Mouse (Mus musculus): ENCODE measurements around the gene Ccdc113. TPM values are rescaled to one million over a fixed set of nuclear protein-coding genes. Genes with fewer than 3 reads are reported as not detected.
"Not testable (repeated sequence)": the region's sequence is repeated elsewhere in the genome, so short reads cannot be mapped to it uniquely, and the experiment has no call there.

Gene Ccdc113
- total RNA-seq, 2 experiments from 2014 or later = 0.73 to 1.4 TPM

GRCm38 (mm10) chr8:95593439-95594393, 59.8 kb downstream of the Ccdc113 start:
- no peak for DNase-seq (ENCODE audit: extremely low spot score in 1 of 2, low spot score in 2 of 2)
- intact Hi-C loops (cut with DNase I) = no loop called here

DNA sequence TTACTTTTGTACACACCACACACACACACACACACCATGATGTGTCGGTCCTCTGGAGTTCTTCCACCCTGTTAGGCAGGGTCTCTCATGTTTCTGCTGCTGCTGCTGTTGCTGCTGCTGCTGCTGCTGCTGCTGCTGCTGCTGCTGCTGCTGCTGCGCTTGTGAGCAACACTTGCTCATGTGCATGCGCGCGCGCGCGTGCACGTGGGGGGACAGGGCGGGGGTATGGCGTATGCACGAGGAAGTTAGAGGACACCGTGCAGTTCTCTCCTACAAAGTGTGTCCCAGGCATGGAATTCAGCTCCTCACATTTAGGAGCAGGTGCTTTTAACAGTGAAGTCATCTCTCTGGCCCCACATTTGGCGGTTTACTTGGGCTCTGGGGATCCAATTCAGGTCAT, 61.2 kb downstream of the Ccdc113 start:
- intact Hi-C loops (cut with DNase I) = loop anchor here (5.0 kb wide), 1 partner anchor 108 kb away; no protein-coding TSS in a partner anchor
- DNase-seq (ENCODE audit: extremely low spot score in 1 of 2, low spot score in 2 of 2) = no peak

- intact Hi-C loops (cut with DNase I) = loop anchor here (5.0 kb wide), 1 partner anchor 110 kb away; no protein-coding TSS in a partner anchor
- DNase-seq (ENCODE audit: extremely low spot score in 1 of 2, low spot score in 2 of 2) = no peak
Measured at GRCm38 (mm10) chr8:95596841-95597241, 63.0 kb downstream of the Ccdc113 start.

DNA sequence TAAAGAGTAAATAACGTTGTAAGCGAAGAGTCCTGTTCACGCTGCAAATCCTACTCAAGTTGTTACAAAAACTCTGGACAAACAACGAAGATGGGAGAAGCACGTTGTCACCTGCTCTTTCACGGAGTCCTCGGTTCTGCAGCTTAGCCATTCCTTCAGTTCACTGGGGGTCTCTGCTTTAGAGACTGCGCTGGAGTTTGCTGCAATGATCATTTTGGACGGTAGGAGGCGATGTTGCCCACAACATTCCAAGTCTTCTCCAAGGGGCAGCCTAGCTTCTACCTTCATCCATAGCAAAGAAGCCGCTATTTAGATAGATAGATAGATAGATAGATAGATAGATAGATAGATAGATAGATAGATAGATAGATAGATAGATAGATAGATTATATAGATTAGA, 66.0 kb downstream of the Ccdc113 start:
- peak; percentile 62 to 71 for DNase-seq (ENCODE audit: extremely low spot score in 1 of 2, low spot score in 2 of 2)
- intact Hi-C loops (cut with DNase I) = loop anchor here (2.0 to 10.0 kb wide), 3 partner anchors 97 to 235 kb away; no protein-coding TSS in a partner anchor

DNA sequence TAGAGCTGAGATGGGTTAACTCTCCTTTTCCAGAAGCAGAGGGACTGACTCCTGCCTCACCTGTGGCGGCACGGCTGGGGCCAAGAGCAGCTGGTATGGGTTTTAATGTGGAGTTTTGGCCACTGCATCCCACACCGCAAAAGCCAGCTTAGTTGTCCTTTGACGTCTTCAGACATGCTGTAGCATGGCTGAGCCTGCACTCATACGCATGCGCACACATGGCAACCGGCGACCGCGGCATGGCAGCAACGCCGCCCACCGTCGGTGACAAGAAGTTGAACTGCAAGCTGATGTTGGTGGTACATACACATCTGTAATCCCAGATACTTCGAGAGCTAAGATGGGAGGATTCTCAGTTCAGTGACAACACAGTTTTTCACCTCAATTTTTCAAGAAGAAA, 67.4 kb downstream of the Ccdc113 start:
- intact Hi-C loops (cut with DNase I) = loop anchor here (2.0 to 10.0 kb wide), 2 partner anchors 95 to 233 kb away; no protein-coding TSS in a partner anchor

DNA sequence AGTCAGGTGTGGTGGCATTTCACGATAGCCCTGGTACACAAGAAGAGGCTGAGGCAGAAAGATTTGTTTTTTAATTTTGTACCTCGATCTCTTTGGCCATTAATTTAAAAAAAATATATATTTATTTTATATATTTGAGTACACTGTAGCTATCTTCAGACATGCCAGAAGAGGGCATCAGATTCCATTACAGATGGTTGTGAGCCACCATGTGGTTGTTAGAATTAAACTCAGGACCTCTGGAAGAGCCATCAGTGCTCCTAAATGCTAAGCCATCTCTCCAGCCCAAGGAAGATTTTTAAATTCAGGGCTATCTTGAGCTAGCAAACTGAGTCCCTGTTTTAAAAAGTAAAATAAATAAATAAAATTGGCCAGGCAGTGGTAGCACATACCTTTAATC, 68.3 kb downstream of the Ccdc113 start:
- intact Hi-C loops (cut with DNase I) = loop anchor here (10.0 kb wide), 1 partner anchor 233 kb away; no protein-coding TSS in a partner anchor

More for the DNA sequence above, 67.4 kb downstream of the Ccdc113 start:
- no peak for DNase-seq (ENCODE audit: extremely low spot score in 1 of 2, low spot score in 2 of 2)

DNA sequence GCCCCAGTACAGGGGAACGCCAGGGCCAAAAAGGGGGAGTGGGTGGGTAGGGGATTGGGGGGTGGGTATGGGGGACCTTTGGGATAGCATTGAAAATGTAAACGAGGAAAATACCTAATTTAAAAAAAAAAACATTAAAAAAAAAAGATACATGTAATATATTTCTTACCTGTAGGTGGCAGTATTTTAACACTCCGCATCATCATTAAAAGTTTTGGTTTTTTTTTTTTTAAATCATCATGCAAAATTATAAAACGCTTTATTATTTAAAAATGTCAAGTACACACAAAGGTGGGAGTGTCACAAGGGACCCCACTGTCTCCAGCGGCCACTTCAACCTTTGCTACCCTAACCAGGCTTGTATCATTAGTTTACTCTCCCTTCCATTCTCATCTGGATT, 72.6 kb downstream of the Ccdc113 start:
- intact Hi-C loops (cut with DNase I) = loop anchor here (10.0 kb wide), 1 partner anchor 228 kb away; no protein-coding TSS in a partner anchor
- DNase-seq (ENCODE audit: extremely low spot score in 1 of 2, low spot score in 2 of 2) = not testable (repeated sequence)

More for the DNA sequence above, 68.3 kb downstream of the Ccdc113 start:
- DNase-seq (ENCODE audit: extremely low spot score in 1 of 2, low spot score in 2 of 2) = no peak

- DNase-seq (ENCODE audit: extremely low spot score in 1 of 2, low spot score in 2 of 2) = no peak
- intact Hi-C loops (cut with DNase I) = loop anchor here (10.0 kb wide), 1 partner anchor 228 kb away; no protein-coding TSS in a partner anchor
Measured at GRCm38 (mm10) chr8:95607210-95607609, 73.3 kb downstream of the Ccdc113 start.

Other genes starting within 250 kb of the Ccdc113 start
- gene Cngb1, start 227.5 kb upstream of the Ccdc113 start, total RNA-seq (2021) = under 1 TPM; 0.58 to 0.71 TPM
- gene Tepp, start 223.5 kb upstream of the Ccdc113 start, total RNA-seq (2021) = 1 to 10 TPM; 1.7 to 2.3 TPM
- 10 to 100 TPM; 17.0 to 18.0 TPM for gene Zfp319, start 202.1 kb upstream of the Ccdc113 start, total RNA-seq (2021)
- gene Usb1, start 201.8 kb upstream of the Ccdc113 start, total RNA-seq (2021) = 10 to 100 TPM; 19.0 to 19.4 TPM
- gene Mmp15, start 181.8 kb upstream of the Ccdc113 start, total RNA-seq (2021) = 10 to 100 TPM; 29.5 to 31.9 TPM
- gene Cfap20, start 99.2 kb upstream of the Ccdc113 start, total RNA-seq (2021) = 10 to 100 TPM; 69.4 to 72.6 TPM
- gene Csnk2a2, start 44.0 kb upstream of the Ccdc113 start, total RNA-seq (2021) = 100 to 1,000 TPM in 1 of 2 experiments, 10 to 100 TPM in 1; 93.5 to 101 TPM
- gene Prss54, start 42.3 kb downstream of the Ccdc113 start, total RNA-seq (2021) = not detected
- 1 to 10 TPM; 1.3 TPM for gene Gins3, start 99.4 kb downstream of the Ccdc113 start, total RNA-seq (2021)
- 1,000 to 10,000 TPM; 1,340 to 1,419 TPM for gene Ndrg4, start 142.9 kb downstream of the Ccdc113 start, total RNA-seq (2021)
- 10 to 100 TPM; 21.2 to 21.6 TPM for gene Setd6, start 181.8 kb downstream of the Ccdc113 start, total RNA-seq (2021)